Comparison of ENCODE assay signal across 11 mouse cellular contexts in genomic region chr17:87349069-87349468, GRCm38 (mm10).
A peak's percentile ranks its signal among the peaks of the same experiment; 100 is the strongest.
DNase-seq lines count a peak whose midpoint lies in the region; ATAC-seq lines count a peak whose summit lies in the region.
"Had no signal": no experiment of that assay in that cellular context is flagged by ENCODE, and none has a peak within 500 bp of the region (broad histone marks: within the 10 kb centered on the region; RNA-seq: fewer than 3 reads in every experiment).

No protein-coding gene starts in this region.

- H3K36me3 ChIP-seq in hindbrain, embryonic 10.5 days, result no peaks in the 10 kb centered on the region
- no peaks in the 10 kb centered on the region for H3K36me3 ChIP-seq in hindbrain, embryonic 16.5 days (ENCODE audit: control insufficient read depth, insufficient read depth, low read length)
- H3K36me3 ChIP-seq in neural tube, embryonic 14.5 days (ENCODE audit: control insufficient read depth, insufficient read depth, low read length), result no peaks in the 10 kb centered on the region
- no peaks in the 10 kb centered on the region for H3K36me3 ChIP-seq in midbrain, embryonic 10.5 days

- H3K4me2 ChIP-seq in hindbrain, embryonic 16.5 days (ENCODE audit: low read length), result no peak overlapping the region
- H3K4me2 ChIP-seq in neural tube, embryonic 14.5 days (ENCODE audit: low read depth, low read length), result no peak overlapping the region
- H3K4me2 ChIP-seq: heart, embryonic 11.5 days had no signal

- H3K4me3 ChIP-seq in hindbrain, embryonic 10.5 days, result no peak overlapping the region
- no peak overlapping the region for H3K4me3 ChIP-seq in hindbrain, embryonic 16.5 days (ENCODE audit: low read length)
- no peak overlapping the region for H3K4me3 ChIP-seq in neural tube, embryonic 14.5 days (ENCODE audit: low read depth, low read length)
- H3K4me3 ChIP-seq in midbrain, embryonic 10.5 days, result no peak overlapping the region

- H3K9me3 ChIP-seq in hindbrain, embryonic 10.5 days, result no peaks in the 10 kb centered on the region
- H3K9me3 ChIP-seq in hindbrain, embryonic 16.5 days (ENCODE audit: control insufficient read depth, low read length), result no peaks in the 10 kb centered on the region
- no peaks in the 10 kb centered on the region for H3K9me3 ChIP-seq in neural tube, embryonic 14.5 days (ENCODE audit: control insufficient read depth, low read length)
- no peaks in the 10 kb centered on the region for H3K9me3 ChIP-seq in midbrain, embryonic 10.5 days (replicated peaks)

- H3K27ac ChIP-seq in hindbrain, embryonic 10.5 days, result peak overlapping the region; percentile 77
- H3K27ac ChIP-seq in hindbrain, embryonic 16.5 days (ENCODE audit: low read depth, low read length), result no peak overlapping the region
- no peak overlapping the region for H3K27ac ChIP-seq in neural tube, embryonic 14.5 days (ENCODE audit: low read depth, low read length)
- H3K27ac ChIP-seq in midbrain, embryonic 10.5 days (replicated peaks), result peak overlapping the region; percentile 70

- 29% methylated on average over 9 of the region's 9 CpGs for WGBS in hindbrain, embryonic 10.5 days
- 23% methylated on average over 9 of the region's 9 CpGs for WGBS in hindbrain, embryonic 16.5 days
- WGBS in neural tube, embryonic 14.5 days, result 25% methylated on average over 9 of the region's 9 CpGs
- WGBS in midbrain, embryonic 10.5 days, result 26% methylated on average over 9 of the region's 9 CpGs

- ATAC-seq in hindbrain, embryonic 16.5 days, result no peak
- ATAC-seq in neural tube, embryonic 14.5 days (ENCODE audit: low read depth), result peak; percentile 26; the same call in 1 of the 2 replicates

- H3K4me1 ChIP-seq in hindbrain, embryonic 10.5 days (replicated peaks), result peaks cover 82% of the 10 kb centered on the region
- peaks cover 13% of the 10 kb centered on the region for H3K4me1 ChIP-seq in hindbrain, embryonic 16.5 days (ENCODE audit: control insufficient read depth, insufficient read depth, low read depth, low read length)
- peaks cover 19% of the 10 kb centered on the region; the same call in 1 of the 2 replicates for H3K4me1 ChIP-seq in neural tube, embryonic 14.5 days (ENCODE audit: control insufficient read depth, insufficient read depth, low read length)
- H3K4me1 ChIP-seq in midbrain, embryonic 10.5 days, result peaks cover 70% of the 10 kb centered on the region

- DNase-seq in hindbrain, embryonic 10.5 days (ENCODE audit: low spot score), result no peak
- no peak for DNase-seq in neural tube, embryonic 10.5 days (ENCODE audit: extremely low spot score, low spot score)
- DNase-seq in midbrain, embryonic 10.5 days (ENCODE audit: low spot score), result no peak
- DNase-seq in adrenal gland, adult 18-20 months (ENCODE audit: low spot score in 2 of 2), result no peak
- no peak for DNase-seq in thymus, postnatal 25 days
- DNase-seq: adrenal gland, postnatal 36 days; cerebellum, adult 18-20 months; liver had no signal

- H3K9ac ChIP-seq in hindbrain, embryonic 16.5 days (ENCODE audit: low read depth, low read length), result no peak overlapping the region
- no peak overlapping the region for H3K9ac ChIP-seq in neural tube, embryonic 14.5 days (replicated peaks; ENCODE audit: low read depth, low read length)

- no peaks in the 10 kb centered on the region for H3K27me3 ChIP-seq in hindbrain, embryonic 10.5 days (ENCODE audit: insufficient read depth, poor library complexity, severe bottlenecking)
- H3K27me3 ChIP-seq in hindbrain, embryonic 16.5 days (replicated peaks; ENCODE audit: control insufficient read depth, insufficient read depth, low read length), result no peaks in the 10 kb centered on the region
- H3K27me3 ChIP-seq in neural tube, embryonic 14.5 days (ENCODE audit: control insufficient read depth, insufficient read depth, low read length), result no peaks in the 10 kb centered on the region
- H3K27me3 ChIP-seq in midbrain, embryonic 10.5 days (ENCODE audit: low read depth, poor library complexity, severe bottlenecking), result no peaks in the 10 kb centered on the region

Comparison
In these comparisons a context has a peak if more than half of its experiments do, and no peak if none do; other contexts are left out.
1. H3K27ac ChIP-seq: peak in hindbrain, embryonic 10.5 days (single experiment) and midbrain, embryonic 10.5 days (single experiment); none in hindbrain, embryonic 16.5 days (single experiment) and neural tube, embryonic 14.5 days (single experiment).